15 mouse cellular contexts compared by ENCODE assay signal in the genomic region with DNA sequence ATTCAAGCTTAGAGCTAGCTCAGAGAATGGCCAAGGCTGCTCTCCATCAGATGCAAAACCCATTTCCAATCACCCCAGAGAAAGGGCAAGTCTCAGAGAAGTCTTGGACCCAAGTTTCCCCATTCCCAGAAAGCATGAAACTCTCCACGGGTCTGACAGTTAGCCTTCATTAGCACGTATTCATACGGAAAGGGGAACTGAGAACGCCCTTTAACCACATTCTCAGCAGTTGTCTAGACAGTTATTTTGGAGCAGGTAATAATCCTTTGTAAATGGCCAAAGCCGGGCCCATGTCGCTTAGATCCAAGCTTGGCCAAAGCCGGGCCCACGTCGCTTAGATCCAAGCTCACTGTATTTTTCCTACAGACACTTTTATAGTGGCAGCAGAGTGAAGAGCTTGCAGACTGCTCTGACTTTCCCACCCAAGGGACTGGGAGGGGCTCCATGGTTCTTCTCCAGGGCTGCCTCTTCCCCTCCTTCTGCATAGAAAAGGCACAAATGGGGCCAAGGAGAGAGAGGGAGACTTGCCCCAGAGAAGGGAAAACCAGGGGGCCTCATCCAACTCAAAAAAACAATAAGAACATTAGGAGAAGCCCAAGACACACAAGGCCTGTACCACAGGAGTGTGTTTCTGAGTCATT. TPM values are rescaled to one million over a fixed set of nuclear protein-coding genes. Genes with fewer than 3 reads are reported as not detected.
DNase-seq lines count a peak whose midpoint lies in the region; ATAC-seq lines count a peak whose summit lies in the region.
"Had no signal": no experiment of that assay in that cellular context is flagged by ENCODE, and none has a peak within 500 bp of the region (broad histone marks: within the 10 kb centered on the region; RNA-seq: fewer than 3 reads in every experiment).

No protein-coding gene starts in this region.

- 71% methylated on average over 9 of the region's 9 CpGs for WGBS in kidney, embryonic 15.5 days
- WGBS in liver, embryonic 12.5 days (ENCODE audit: insufficient replicate concordance), result 43% methylated on average over 9 of the region's 9 CpGs

- no peak overlapping the region for H3K4me2 ChIP-seq in kidney, embryonic 15.5 days
- H3K4me2 ChIP-seq in liver, embryonic 12.5 days, result no peak overlapping the region
- H3K4me2 ChIP-seq: embryonic facial prominence, embryonic 13.5 days; forebrain, embryonic 12.5 days had no signal

- H3K4me1 ChIP-seq in kidney, embryonic 15.5 days, result 0 out of 2 replicates have a peak, but pooled peaks cover 8% of the 10 kb centered on the region
- H3K4me1 ChIP-seq in liver, embryonic 12.5 days, result no peaks in the 10 kb centered on the region
- H3K4me1 ChIP-seq: embryonic facial prominence, embryonic 13.5 days; forebrain, embryonic 12.5 days had no signal

- no peak overlapping the region for H3K4me3 ChIP-seq in kidney, embryonic 15.5 days (replicated peaks)
- H3K4me3 ChIP-seq in liver, embryonic 12.5 days, result no peak overlapping the region
- H3K4me3 ChIP-seq: embryonic facial prominence, embryonic 13.5 days; forebrain, embryonic 12.5 days; myocyte had no signal

- H3K27ac ChIP-seq in kidney, embryonic 15.5 days, result no peak overlapping the region
- no peak overlapping the region for H3K27ac ChIP-seq in liver, embryonic 12.5 days
- H3K27ac ChIP-seq: embryonic facial prominence, embryonic 13.5 days; forebrain, embryonic 12.5 days; hindbrain, postnatal 0 days had no signal

- H3K27me3 ChIP-seq in kidney, embryonic 15.5 days, result peaks cover 3% of the 10 kb centered on the region
- H3K27me3 ChIP-seq in liver, embryonic 12.5 days (replicated peaks), result no peaks in the 10 kb centered on the region; the same call in 1 of the 2 replicates
- H3K27me3 ChIP-seq: embryonic facial prominence, embryonic 13.5 days; forebrain, embryonic 12.5 days had no signal

- peak; percentile 89 for ATAC-seq in granulocyte monocyte progenitor cell, adult 5-6 weeks (replicated peaks; ENCODE audit: poor library complexity, severe bottlenecking)
- peak; percentile 64 for ATAC-seq in neutrophil, adult 5-6 weeks (ENCODE audit: extremely low read depth, insufficient number of reproducible peaks, low FRiP score, poor library complexity, severe bottlenecking)
- ATAC-seq in kidney, embryonic 15.5 days (replicated peaks; ENCODE audit: low FRiP score), result no peak
- no peak for ATAC-seq in liver, embryonic 12.5 days
- ATAC-seq: hindbrain, postnatal 0 days had no signal

- H3K9ac ChIP-seq in kidney, embryonic 15.5 days, result no peak overlapping the region
- H3K9ac ChIP-seq in liver, embryonic 12.5 days, result no peak overlapping the region
- H3K9ac ChIP-seq: embryonic facial prominence, embryonic 13.5 days; forebrain, embryonic 12.5 days had no signal

- DNase-seq in layer of hippocampus, adult 11-12 months (ENCODE audit: low spot score), result peak; percentile 26
- DNase-seq in layer of hippocampus, adult 8-10 months (ENCODE audit: low spot score in 2 of 2), result no peak
- peak; percentile 25 for DNase-seq in ZHBTc4 (ENCODE audit: low read depth, low spot score)
- DNase-seq in lung, adult 18-20 months, result no peak
- DNase-seq: cerebellum, postnatal 14 days; kidney, adult 9 months; spleen, adult 18-20 months had no signal

- H3K9me3 ChIP-seq in kidney, embryonic 15.5 days (replicated peaks), result no peaks in the 10 kb centered on the region
- no peaks in the 10 kb centered on the region; the same call in 1 of the 2 replicates for H3K9me3 ChIP-seq in liver, embryonic 12.5 days (replicated peaks)
- H3K9me3 ChIP-seq: embryonic facial prominence, embryonic 13.5 days; forebrain, embryonic 12.5 days had no signal

- no peaks in the 10 kb centered on the region for H3K36me3 ChIP-seq in kidney, embryonic 15.5 days
- no peaks in the 10 kb centered on the region for H3K36me3 ChIP-seq in liver, embryonic 12.5 days
- H3K36me3 ChIP-seq: embryonic facial prominence, embryonic 13.5 days; forebrain, embryonic 12.5 days had no signal

RNA-seq across cellular contexts. Expression of a gene that starts 46.2 kb away (rescaled TPM):
- 10 to 100 TPM; 21.4 to 28.5 (median 25.9) TPM for total RNA-seq in layer of hippocampus, adult 8-10 months (2022)
- total RNA-seq in granulocyte monocyte progenitor cell, adult 5-6 weeks (2014; fragmentation: Nextera tagmentation), result 25.5 and 39.0 TPM in 2 replicates
- 46.2 and 47.1 TPM in 2 replicates for total RNA-seq in granulocyte monocyte progenitor cell, adult 5-6 weeks (2017)
- 84.5 and 95.9 TPM in 2 replicates for total RNA-seq in neutrophil, adult 5-6 weeks (2017)
- 31.3 and 32.0 TPM in 2 replicates for polyA plus RNA-seq in kidney, embryonic 15.5 days (2015; fragmentation: Nextera tagmentation; extraction: Ambion mirVana)
- 12.3 and 12.8 TPM in 2 replicates for polyA plus RNA-seq in liver, embryonic 12.5 days (2016; fragmentation: Nextera tagmentation; extraction: Ambion mirVana)

Comparison
In these comparisons a context has a peak if more than half of its experiments do, and no peak if none do; other contexts are left out.
1. DNase-seq: peak in layer of hippocampus, adult 11-12 months (single experiment) and ZHBTc4 (single experiment); none in layer of hippocampus, adult 8-10 months (0 of 2) and lung, adult 18-20 months (0 of 2).
2. ATAC-seq: peak in granulocyte monocyte progenitor cell, adult 5-6 weeks (single experiment) and neutrophil, adult 5-6 weeks (single experiment); none in kidney, embryonic 15.5 days (single experiment) and liver, embryonic 12.5 days (single experiment).